Mouse (Mus musculus): ENCODE results near the gene Gm13090. TPM values are rescaled to one million over a fixed set of nuclear protein-coding genes. Genes with fewer than 3 reads are reported as not detected.

Gm13090 gene
- polyA plus RNA-seq, 1 experiment, result not detected

DNA sequence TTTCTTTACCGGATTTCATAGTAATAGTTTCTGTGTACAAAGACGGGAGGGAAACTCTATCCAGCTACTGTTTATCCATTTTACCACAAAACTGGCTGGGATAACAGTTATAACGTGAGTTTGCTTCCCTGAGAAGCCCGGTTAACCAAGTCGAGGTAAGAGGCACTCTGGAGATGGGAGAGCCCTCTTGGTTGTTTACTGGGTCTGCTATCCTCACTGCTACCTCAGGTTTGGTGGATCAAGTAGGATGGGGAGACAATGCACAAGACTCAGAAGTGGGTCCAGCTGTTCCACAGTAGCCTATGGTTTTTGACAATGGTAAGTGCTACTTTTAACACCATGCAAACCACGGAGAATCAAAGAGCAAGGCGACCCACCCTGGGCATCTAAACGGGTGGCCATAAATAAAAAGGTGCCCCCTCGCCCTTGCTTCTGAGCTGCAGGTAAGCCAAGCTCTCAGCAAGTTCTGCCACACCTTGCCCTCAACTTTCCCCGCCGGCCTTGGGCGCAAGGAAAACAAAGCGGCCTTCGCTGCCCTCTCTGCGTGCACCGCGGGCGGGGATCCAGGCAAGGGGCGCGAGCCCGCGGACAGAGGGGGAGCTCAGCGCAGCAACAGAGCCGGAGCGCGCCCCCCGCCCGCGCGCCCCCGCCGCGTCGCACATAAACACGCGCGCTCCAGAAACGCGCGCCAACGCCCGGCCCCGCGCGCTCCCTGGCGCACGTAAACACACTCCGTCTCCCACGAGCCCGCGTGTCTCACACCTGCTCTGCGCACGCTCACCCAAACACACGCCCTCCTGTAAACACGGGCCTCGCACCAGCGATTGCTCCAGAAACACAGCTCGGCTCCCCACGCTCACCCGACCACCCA is 18.0 kb downstream of the Gm13090 start:
- peaks cover 19% of the 10 kb centered on the region for H3K4me1 ChIP-seq (ENCODE audit: control insufficient read depth, insufficient read depth, low read length)

DNA sequence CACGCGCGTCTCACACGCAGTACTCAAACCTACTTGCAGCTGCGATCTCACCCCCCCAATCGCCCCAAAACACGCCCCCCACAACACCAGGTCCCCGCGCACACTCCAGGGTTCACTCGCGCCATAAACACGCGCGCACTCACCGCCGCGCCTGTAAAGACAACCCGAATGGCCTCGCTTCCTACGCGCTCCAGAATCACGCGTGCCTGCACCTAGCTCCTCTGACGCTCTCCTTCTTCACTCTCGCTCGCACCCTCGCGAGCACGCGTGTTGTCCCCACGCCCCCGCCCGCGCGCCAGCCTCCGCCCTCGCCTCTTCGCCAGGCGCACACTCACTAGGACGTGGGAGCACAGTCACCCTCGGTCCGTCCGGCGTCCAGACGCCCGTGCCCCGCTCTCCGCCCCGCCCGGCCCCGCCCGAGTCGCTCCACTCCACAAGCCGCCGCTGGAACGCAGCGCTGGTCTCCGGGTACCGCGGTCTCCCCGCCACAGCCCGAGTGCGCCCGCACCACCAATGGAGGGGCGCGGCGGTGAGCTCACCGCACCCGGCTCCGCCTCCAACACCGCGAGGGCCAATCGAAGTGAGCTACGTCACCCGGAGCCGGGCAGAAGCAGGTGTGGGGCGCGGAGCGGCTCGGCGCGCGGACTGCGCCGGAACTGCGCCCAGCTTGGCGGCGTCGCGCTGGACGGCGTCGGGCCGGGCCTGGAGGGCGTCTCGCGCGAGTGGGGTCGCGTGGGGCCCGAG is 18.8 kb downstream of the Gm13090 start:
- H3K4me1 ChIP-seq (ENCODE audit: control insufficient read depth, insufficient read depth, low read length), result peaks cover 13% of the 10 kb centered on the region
- peak overlapping the region; percentile 95 for H3K4me3 ChIP-seq (ENCODE audit: insufficient read depth, low read depth, low read length)
- H3K27ac ChIP-seq (ENCODE audit: insufficient read depth, low read depth, low read length), result peak overlapping the region; percentile 92
- WGBS, result under 1% methylated on average over 101 of the region's 101 CpGs
- TF ChIP-seq CTCF (IDR thresholded peaks at IDR 0.05; ENCODE audit: insufficient read depth, low read depth, low read length) (no peak), POLR2A (IDR thresholded peaks at IDR 0.05; ENCODE audit: insufficient read depth, low read depth, low read length) (peak; percentile 46; the same call in 1 of the 2 replicates)

More for the DNA sequence above, 18.0 kb downstream of the Gm13090 start:
- TF ChIP-seq CTCF (IDR thresholded peaks at IDR 0.05; ENCODE audit: insufficient read depth, low read depth, low read length) (no peak), POLR2A (IDR thresholded peaks at IDR 0.05; ENCODE audit: insufficient read depth, low read depth, low read length) (no peak)
- peak overlapping the region; percentile 95 for H3K4me3 ChIP-seq (ENCODE audit: insufficient read depth, low read depth, low read length)
- WGBS, result 2% methylated on average over 60 of the region's 60 CpGs
- peak overlapping the region; percentile 92 for H3K27ac ChIP-seq (ENCODE audit: insufficient read depth, low read depth, low read length)

DNA sequence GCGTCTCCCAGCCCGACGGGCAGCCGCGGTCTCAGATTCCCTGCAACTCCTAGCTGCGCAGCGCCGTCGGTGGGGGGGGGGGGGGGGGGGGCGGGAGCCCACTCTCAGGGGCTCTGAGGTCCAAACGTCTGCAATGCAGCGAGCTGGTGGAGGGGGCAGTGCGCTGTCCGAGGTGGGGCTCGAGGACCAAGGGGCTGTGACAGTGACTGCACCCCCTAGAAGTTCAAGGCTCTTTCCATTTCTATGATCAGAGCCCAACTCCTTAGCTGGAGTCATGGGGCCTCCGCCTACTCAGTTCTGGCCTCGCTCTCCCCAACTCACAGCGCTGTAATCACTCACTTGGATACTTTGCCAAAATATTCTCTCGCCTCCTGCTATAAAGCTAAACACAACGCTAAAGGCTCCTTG is 19.5 kb downstream of the Gm13090 start:
- 2% methylated on average over 16 of the region's 20 CpGs for WGBS
- Histone ChIP-seq H3K4me3 (ENCODE audit: insufficient read depth, low read depth, low read length) (peak overlapping the region; percentile 95), H3K4me1 (ENCODE audit: control insufficient read depth, insufficient read depth, low read length) (peaks cover 11% of the 10 kb centered on the region), H3K27ac (ENCODE audit: insufficient read depth, low read depth, low read length) (peak overlapping the region; percentile 52)
- TF ChIP-seq CTCF (IDR thresholded peaks at IDR 0.05; ENCODE audit: insufficient read depth, low read depth, low read length) (no peak), POLR2A (IDR thresholded peaks at IDR 0.05; ENCODE audit: insufficient read depth, low read depth, low read length) (no peak)

DNA sequence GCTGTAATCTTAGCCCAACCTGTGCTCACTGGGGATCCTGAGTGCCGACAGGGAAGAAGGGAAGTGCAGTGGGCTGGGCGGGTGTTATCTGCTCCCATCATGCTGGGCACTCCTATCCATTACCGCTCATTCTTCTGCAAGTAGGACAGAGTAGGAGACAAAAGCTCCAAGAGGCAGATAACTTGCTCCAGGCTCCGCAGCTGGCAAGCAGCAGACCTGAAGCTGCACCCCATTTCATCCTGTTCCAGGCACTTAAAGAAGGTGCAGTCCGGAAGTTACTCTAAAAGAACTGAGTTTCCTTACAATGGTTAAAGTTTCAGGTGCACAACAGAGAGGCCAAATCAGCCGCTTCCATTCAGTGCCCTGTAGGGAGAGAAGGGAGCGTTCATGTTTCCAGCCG is 21.9 kb downstream of the Gm13090 start:
- peaks cover 12% of the 10 kb centered on the region for H3K4me1 ChIP-seq (ENCODE audit: control insufficient read depth, insufficient read depth, low read length)
- TF ChIP-seq POLR2A (IDR thresholded peaks at IDR 0.05; ENCODE audit: insufficient read depth, low read depth, low read length) (no peak), CTCF (IDR thresholded peaks at IDR 0.05; ENCODE audit: insufficient read depth, low read depth, low read length) (no peak)
- no peak overlapping the region for H3K27ac ChIP-seq (ENCODE audit: insufficient read depth, low read depth, low read length)
- no peak overlapping the region for H3K4me3 ChIP-seq (ENCODE audit: insufficient read depth, low read depth, low read length)
- 75% methylated on average over 8 of the region's 8 CpGs for WGBS

DNA sequence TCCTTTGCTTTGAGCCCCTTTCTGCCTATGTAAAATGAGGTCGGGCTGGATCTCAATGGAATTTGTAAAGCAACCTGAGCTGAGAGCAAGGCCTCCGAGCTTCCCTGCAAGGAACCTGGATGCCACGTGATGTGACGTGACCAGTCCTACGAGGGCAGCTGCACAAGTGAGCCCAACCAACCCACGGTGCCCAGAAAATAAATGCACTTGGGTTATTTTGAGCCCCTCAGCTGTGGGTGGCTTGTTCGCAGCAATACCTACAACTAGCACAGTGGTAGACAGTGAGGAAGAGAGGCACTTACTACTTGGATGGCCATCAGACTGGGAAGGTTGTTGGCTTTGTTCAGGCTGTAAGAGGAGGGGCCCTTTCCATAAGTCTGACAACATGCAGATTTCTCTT is 25.2 kb downstream of the Gm13090 start:
- 55% methylated on average over 7 of the region's 7 CpGs for WGBS

DNA sequence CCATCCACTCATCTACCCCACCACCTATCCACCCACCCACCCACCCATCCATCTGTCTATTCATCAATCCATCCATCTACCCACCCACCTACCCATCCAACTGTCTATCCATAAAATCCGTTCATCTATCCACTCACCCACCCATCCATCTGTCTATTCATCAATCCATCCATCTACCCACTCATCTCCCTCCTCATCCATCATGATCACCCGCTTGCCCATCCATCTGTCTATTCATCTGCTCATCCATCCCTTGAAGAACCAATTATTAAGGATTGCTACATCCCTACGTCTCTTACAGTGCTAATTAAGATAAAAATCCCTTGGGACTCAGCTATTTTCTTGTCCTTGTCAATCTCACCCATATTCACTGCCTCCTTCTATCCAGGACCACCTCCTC is 29.5 kb downstream of the Gm13090 start:
- no peak for TF ChIP-seq CTCF (IDR thresholded peaks at IDR 0.05; ENCODE audit: insufficient read depth, low read depth, low read length)
- no peak for TF ChIP-seq POLR2A (IDR thresholded peaks at IDR 0.05; ENCODE audit: insufficient read depth, low read depth, low read length)
- H3K27ac ChIP-seq (ENCODE audit: insufficient read depth, low read depth, low read length), result no peak overlapping the region
- H3K4me1 ChIP-seq (ENCODE audit: control insufficient read depth, insufficient read depth, low read length), result peaks cover 5% of the 10 kb centered on the region
- 72% methylated on average over 3 of the region's 3 CpGs for WGBS
- H3K4me3 ChIP-seq (ENCODE audit: insufficient read depth, low read depth, low read length), result no peak overlapping the region

More for the DNA sequence above, 25.2 kb downstream of the Gm13090 start:
- H3K4me3 ChIP-seq (ENCODE audit: insufficient read depth, low read depth, low read length), result no peak overlapping the region
- peaks cover 7% of the 10 kb centered on the region for H3K4me1 ChIP-seq (ENCODE audit: control insufficient read depth, insufficient read depth, low read length)
- H3K27ac ChIP-seq (ENCODE audit: insufficient read depth, low read depth, low read length), result no peak overlapping the region
- TF ChIP-seq CTCF (IDR thresholded peaks at IDR 0.05; ENCODE audit: insufficient read depth, low read depth, low read length), result no peak
- TF ChIP-seq POLR2A (IDR thresholded peaks at IDR 0.05; ENCODE audit: insufficient read depth, low read depth, low read length), result no peak

DNA sequence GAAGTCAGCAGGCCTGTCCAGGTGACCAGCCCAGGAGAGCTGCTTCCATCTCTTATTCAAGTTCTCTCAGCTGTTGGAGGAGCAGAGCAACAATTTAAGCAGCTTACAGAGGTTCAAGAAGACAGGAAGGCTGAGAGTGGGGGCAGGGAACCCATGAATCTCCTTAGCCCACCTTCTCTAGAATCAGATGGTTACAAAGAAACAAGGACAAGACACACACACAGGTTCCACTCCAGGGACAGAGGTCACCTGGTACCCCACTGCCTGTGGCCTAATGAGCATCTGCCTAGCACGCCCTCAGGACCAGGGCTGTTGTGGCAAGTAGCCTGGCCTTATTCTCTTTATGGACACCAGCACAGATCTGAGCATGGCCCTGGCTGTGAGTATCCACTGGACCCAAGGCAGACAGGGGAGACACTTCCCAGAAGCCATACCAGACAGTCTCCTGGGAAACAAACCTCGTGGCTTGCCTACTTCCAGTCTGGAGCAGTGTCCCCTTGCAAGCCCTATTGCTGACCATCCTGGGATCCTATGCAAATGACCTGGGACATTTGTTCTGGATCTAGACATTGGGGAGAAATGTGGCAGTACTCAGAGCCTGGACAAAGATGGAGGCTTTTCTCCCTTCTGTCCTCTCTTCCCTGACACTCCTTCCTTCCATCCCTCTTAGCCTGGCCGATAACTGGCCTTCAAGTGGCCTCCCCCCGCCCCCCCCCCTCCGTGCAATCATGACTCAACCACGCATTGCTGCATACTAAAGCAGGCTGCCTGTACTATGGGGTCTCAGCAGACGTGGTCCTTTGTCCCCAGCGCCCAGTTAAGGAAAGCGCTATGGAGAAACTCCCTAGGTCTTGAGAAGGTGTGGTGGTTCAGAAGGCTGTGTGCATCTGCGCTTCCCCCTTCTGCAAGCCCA is 38.5 kb downstream of the Gm13090 start:
- TF ChIP-seq CTCF (IDR thresholded peaks at IDR 0.05; ENCODE audit: insufficient read depth, low read depth, low read length) (no peak), POLR2A (IDR thresholded peaks at IDR 0.05; ENCODE audit: insufficient read depth, low read depth, low read length) (no peak)
- H3K4me3 ChIP-seq (ENCODE audit: insufficient read depth, low read depth, low read length), result peak overlapping the region; percentile 53
- H3K4me1 ChIP-seq (ENCODE audit: control insufficient read depth, insufficient read depth, low read length), result peaks cover 50% of the 10 kb centered on the region
- H3K27ac ChIP-seq (ENCODE audit: insufficient read depth, low read depth, low read length), result peak overlapping the region; percentile 98
- WGBS, result 9% methylated on average over 9 of the region's 10 CpGs
